Comparison of ENCODE assay signal across 19 mouse cellular contexts in the genomic region with DNA sequence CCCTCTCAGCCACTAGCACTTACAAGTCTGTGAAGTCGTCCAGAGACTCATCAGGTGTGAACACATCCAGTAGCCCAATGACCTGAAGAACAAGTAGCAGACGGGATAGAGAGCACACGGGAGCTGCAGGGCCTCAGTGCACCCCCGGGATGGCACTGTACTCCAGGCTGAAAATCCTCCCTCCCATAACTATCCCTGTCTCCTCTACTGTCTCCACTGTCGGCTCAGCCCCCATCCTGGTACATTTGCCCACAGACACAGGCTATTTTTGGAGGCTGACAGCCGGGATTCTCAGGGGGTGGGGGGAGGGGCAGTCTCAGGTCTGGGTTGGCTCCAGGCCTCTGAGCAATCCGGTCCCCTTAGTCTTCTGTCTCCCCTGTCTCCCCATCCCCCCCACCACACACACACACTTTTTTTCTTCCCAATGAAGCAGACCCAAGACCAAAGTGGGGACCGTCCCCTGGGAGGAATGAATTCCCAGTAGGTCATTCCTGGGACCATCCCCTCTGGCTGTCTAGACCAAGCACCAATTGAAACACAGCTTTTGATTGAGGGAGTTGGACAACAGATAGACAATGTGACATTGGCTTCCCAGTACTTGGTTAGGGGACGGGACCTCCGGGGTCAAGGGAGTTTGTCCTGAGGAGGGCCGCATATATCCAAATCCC. TPM values are rescaled to one million over a fixed set of nuclear protein-coding genes. Genes with fewer than 3 reads are reported as not detected.
A peak's percentile ranks its signal among the peaks of the same experiment; 100 is the strongest.
DNase-seq lines count a peak whose midpoint lies in the region; ATAC-seq and TF ChIP-seq lines count a peak whose summit lies in the region.
"Had no signal": no experiment of that assay in that cellular context is flagged by ENCODE, and none has a peak within 500 bp of the region (broad histone marks: within the 10 kb centered on the region; RNA-seq: fewer than 3 reads in every experiment).

No protein-coding gene starts in this region.

- peak overlapping the region; percentile 97 for H3K27ac ChIP-seq in cerebellum, adult 2 months (ENCODE audit: insufficient read depth, low read length)
- no peak overlapping the region for H3K27ac ChIP-seq in hindbrain, embryonic 13.5 days
- H3K27ac ChIP-seq in hindbrain, postnatal 0 days: no peak overlapping the region
- no peak overlapping the region for H3K27ac ChIP-seq in kidney, embryonic 15.5 days
- H3K27ac ChIP-seq: hindbrain, embryonic 14.5 days; limb, embryonic 12.5 days; liver, embryonic 12.5 days; neural tube, embryonic 12.5 days; stomach, postnatal 0 days had no signal

- TF ChIP-seq POLR2A in cerebellum, adult 2 months (IDR thresholded peaks at IDR 0.05; ENCODE audit: borderline replicate concordance, insufficient read depth, low read length): no peak

- ATAC-seq in hindbrain, embryonic 13.5 days (ENCODE audit: low FRiP score): no peak
- no peak for ATAC-seq in hindbrain, postnatal 0 days
- no peak for ATAC-seq in kidney, embryonic 15.5 days (replicated peaks; ENCODE audit: low FRiP score)
- ATAC-seq: CD4-positive, CD25-positive, alpha-beta regulatory T cell, adult 4 months; intestine, embryonic 16.5 days; liver, embryonic 12.5 days; Patski had no signal

- H3K4me3 ChIP-seq in cerebellum, adult 2 months (replicated peaks; ENCODE audit: insufficient read depth, low read depth, low read length): peak overlapping the region; percentile 43
- no peak overlapping the region for H3K4me3 ChIP-seq in hindbrain, embryonic 13.5 days
- no peak overlapping the region for H3K4me3 ChIP-seq in hindbrain, postnatal 0 days (ENCODE audit: low read length)
- H3K4me3 ChIP-seq in kidney, embryonic 15.5 days (replicated peaks): no peak overlapping the region
- H3K4me3 ChIP-seq: limb, embryonic 12.5 days; liver, embryonic 12.5 days; neural tube, embryonic 12.5 days had no signal

- peak overlapping the region; percentile 8; the same call in 1 of the 2 replicates for H3K9ac ChIP-seq in hindbrain, embryonic 13.5 days
- no peak overlapping the region for H3K9ac ChIP-seq in hindbrain, postnatal 0 days (replicated peaks; ENCODE audit: low read length)
- no peak overlapping the region for H3K9ac ChIP-seq in kidney, embryonic 15.5 days
- H3K9ac ChIP-seq: hindbrain, embryonic 14.5 days; limb, embryonic 12.5 days; liver, embryonic 12.5 days; neural tube, embryonic 12.5 days had no signal

- TF ChIP-seq CTCF in cerebellum, adult 2 months (IDR thresholded peaks at IDR 0.05; ENCODE audit: borderline replicate concordance, insufficient read depth, low read depth, low read length): no peak
- TF ChIP-seq CTCF in hindbrain, postnatal 0 days (IDR thresholded peaks at IDR 0.05; ENCODE audit: low read depth): no peak

- DNase-seq in cerebellum, adult 2 months: peak in 1 of 2 experiments; percentile 53
- DNase-seq in cerebellum, postnatal 4 days (ENCODE audit: low spot score in 2 of 2): no peak
- DNase-seq in heart, adult 11 months: peak; percentile 91
- DNase-seq in heart, adult 8-10 months (ENCODE audit: low spot score): no peak
- DNase-seq in hindbrain, postnatal 0 days (ENCODE audit: low spot score): no peak
- DNase-seq in heart, postnatal 4 days: peak; percentile 39
- DNase-seq: adrenal gland, postnatal 25 days; lung, adult 2 months; right cerebral cortex, postnatal 4 days had no signal

- peaks cover 2% of the 10 kb centered on the region; the same call in 1 of the 2 replicates for H3K36me3 ChIP-seq in hindbrain, embryonic 13.5 days
- H3K36me3 ChIP-seq in hindbrain, postnatal 0 days (ENCODE audit: insufficient read depth, low read length): no peaks in the 10 kb centered on the region
- no peaks in the 10 kb centered on the region for H3K36me3 ChIP-seq in kidney, embryonic 15.5 days
- H3K36me3 ChIP-seq: limb, embryonic 12.5 days; liver, embryonic 12.5 days had no signal

- H3K9me3 ChIP-seq in hindbrain, embryonic 13.5 days: no peaks in the 10 kb centered on the region
- no peaks in the 10 kb centered on the region for H3K9me3 ChIP-seq in hindbrain, postnatal 0 days (ENCODE audit: low read length)
- no peaks in the 10 kb centered on the region for H3K9me3 ChIP-seq in kidney, embryonic 15.5 days (replicated peaks)
- H3K9me3 ChIP-seq: limb, embryonic 12.5 days; liver, embryonic 12.5 days; neural tube, embryonic 12.5 days had no signal

- H3K4me2 ChIP-seq in hindbrain, embryonic 13.5 days: no peak overlapping the region
- H3K4me2 ChIP-seq in hindbrain, postnatal 0 days (ENCODE audit: low read depth, low read length): no peak overlapping the region
- H3K4me2 ChIP-seq in kidney, embryonic 15.5 days: no peak overlapping the region
- H3K4me2 ChIP-seq: hindbrain, embryonic 14.5 days; limb, embryonic 12.5 days; liver, embryonic 12.5 days; neural tube, embryonic 12.5 days had no signal

- H3K4me1 ChIP-seq in cerebellum, adult 2 months (ENCODE audit: control insufficient read depth, insufficient read depth, low read length): peaks cover 30% of the 10 kb centered on the region
- peaks cover 21% of the 10 kb centered on the region for H3K4me1 ChIP-seq in hindbrain, embryonic 13.5 days (replicated peaks)
- H3K4me1 ChIP-seq in hindbrain, postnatal 0 days (ENCODE audit: insufficient read depth, low read length): peaks cover 7% of the 10 kb centered on the region
- peaks cover 36% of the 10 kb centered on the region for H3K4me1 ChIP-seq in kidney, embryonic 15.5 days

- H3K27me3 ChIP-seq in cerebellum, adult 2 months (ENCODE audit: control insufficient read depth, insufficient read depth, low read length): no peaks in the 10 kb centered on the region
- peaks cover 22% of the 10 kb centered on the region for H3K27me3 ChIP-seq in hindbrain, embryonic 13.5 days
- H3K27me3 ChIP-seq in hindbrain, postnatal 0 days (ENCODE audit: insufficient read depth, low read length): 0 out of 2 replicates have a peak, but pooled peaks cover 4% of the 10 kb centered on the region
- H3K27me3 ChIP-seq in kidney, embryonic 15.5 days: peaks cover 37% of the 10 kb centered on the region
- H3K27me3 ChIP-seq: Patski had no signal

- 35% methylated on average over 11 of the region's 11 CpGs for WGBS in cerebellum, adult 2 months
- 73% methylated on average over 11 of the region's 11 CpGs for WGBS in hindbrain, embryonic 13.5 days
- 72% methylated on average over 11 of the region's 11 CpGs for WGBS in hindbrain, postnatal 0 days
- WGBS in kidney, embryonic 15.5 days: 66% methylated on average over 11 of the region's 11 CpGs

RNA-seq across cellular contexts. Expression of a gene that starts 3.0 kb away (rescaled TPM):
- 112 and 128 TPM in 2 replicates for polyA plus RNA-seq in cerebellum, adult 2 months (2012; rRNA removed)
- total RNA-seq in heart, adult 8-10 months (2022): 10 to 100 TPM; 21.1 to 31.4 (median 28.0) TPM
- polyA plus RNA-seq in hindbrain, embryonic 13.5 days (2015; fragmentation: Nextera tagmentation; extraction: Ambion mirVana): 5.9 and 7.1 TPM in 2 replicates
- 3.3 and 4.8 TPM in 2 replicates for total RNA-seq in hindbrain, postnatal 0 days (2014; rRNA removed)
- 2.6 and 5.1 TPM in 2 replicates for polyA plus RNA-seq in hindbrain, postnatal 0 days (2015; fragmentation: Nextera tagmentation; extraction: Ambion mirVana)
- 10 to 100 TPM; 28.8 to 28.9 TPM for total RNA-seq in heart, postnatal 4 days (2021)
- 14.8 and 16.7 TPM in 2 replicates for polyA plus RNA-seq in kidney, embryonic 15.5 days (2015; fragmentation: Nextera tagmentation; extraction: Ambion mirVana)

RNA-seq across cellular contexts. Expression of a gene that starts 9.0 kb away (rescaled TPM):
- 31.4 and 36.3 TPM in 2 replicates for polyA plus RNA-seq in cerebellum, adult 2 months (2012; rRNA removed)
- 1 to 10 TPM; 5.8 to 9.5 (median 6.9) TPM for total RNA-seq in heart, adult 8-10 months (2022)
- 24.3 and 24.5 TPM in 2 replicates for polyA plus RNA-seq in hindbrain, embryonic 13.5 days (2015; fragmentation: Nextera tagmentation; extraction: Ambion mirVana)
- total RNA-seq in hindbrain, postnatal 0 days (2014; rRNA removed): 23.5 and 27.1 TPM in 2 replicates
- polyA plus RNA-seq in hindbrain, postnatal 0 days (2015; fragmentation: Nextera tagmentation; extraction: Ambion mirVana): 19.0 and 19.8 TPM in 2 replicates
- 1 to 10 TPM; 9.0 to 9.5 TPM for total RNA-seq in heart, postnatal 4 days (2021)
- 17.8 and 19.3 TPM in 2 replicates for polyA plus RNA-seq in kidney, embryonic 15.5 days (2015; fragmentation: Nextera tagmentation; extraction: Ambion mirVana)

RNA-seq across cellular contexts. Expression of a gene that starts 11.9 kb away (rescaled TPM):
- polyA plus RNA-seq in cerebellum, adult 2 months (2012; rRNA removed): 58.1 and 64.1 TPM in 2 replicates
- 1 to 10 TPM; 1.1 to 2.8 (median 2.7) TPM for total RNA-seq in heart, adult 8-10 months (2022)
- 36.1 and 36.5 TPM in 2 replicates for polyA plus RNA-seq in hindbrain, embryonic 13.5 days (2015; fragmentation: Nextera tagmentation; extraction: Ambion mirVana)
- total RNA-seq in hindbrain, postnatal 0 days (2014; rRNA removed): 19.7 and 30.6 TPM in 2 replicates
- 15.8 and 17.8 TPM in 2 replicates for polyA plus RNA-seq in hindbrain, postnatal 0 days (2015; fragmentation: Nextera tagmentation; extraction: Ambion mirVana)
- total RNA-seq in heart, postnatal 4 days (2021): 1 to 10 TPM; 4.1 to 5.4 TPM
- polyA plus RNA-seq in kidney, embryonic 15.5 days (2015; fragmentation: Nextera tagmentation; extraction: Ambion mirVana): 15.4 and 16.5 TPM in 2 replicates

RNA-seq across cellular contexts. Expression of a gene that starts 14.6 kb away (rescaled TPM):
- polyA plus RNA-seq in cerebellum, adult 2 months (2012; rRNA removed): 77.4 and 82.1 TPM in 2 replicates
- 10 to 100 TPM in 1 of 4 experiments, 1 to 10 TPM in 3; 8.2 to 11.6 (median 9.0) TPM for total RNA-seq in heart, adult 8-10 months (2022)
- polyA plus RNA-seq in hindbrain, embryonic 13.5 days (2015; fragmentation: Nextera tagmentation; extraction: Ambion mirVana): 17.5 and 18.9 TPM in 2 replicates
- total RNA-seq in hindbrain, postnatal 0 days (2014; rRNA removed): 50.0 and 54.7 TPM in 2 replicates
- 10.6 and 11.5 TPM in 2 replicates for polyA plus RNA-seq in hindbrain, postnatal 0 days (2015; fragmentation: Nextera tagmentation; extraction: Ambion mirVana)
- 10 to 100 TPM; 15.9 to 16.1 TPM for total RNA-seq in heart, postnatal 4 days (2021)
- polyA plus RNA-seq in kidney, embryonic 15.5 days (2015; fragmentation: Nextera tagmentation; extraction: Ambion mirVana): 13.8 and 16.0 TPM in 2 replicates

RNA-seq across cellular contexts. Expression of a gene that starts 43.1 kb away (rescaled TPM):
- polyA plus RNA-seq in cerebellum, adult 2 months (2012; rRNA removed): 127 and 141 TPM in 2 replicates
- 100 to 1,000 TPM in 2 of 4 experiments, 10 to 100 TPM in 2; 92.5 to 104 (median 99.6) TPM for total RNA-seq in heart, adult 8-10 months (2022)
- polyA plus RNA-seq in hindbrain, embryonic 13.5 days (2015; fragmentation: Nextera tagmentation; extraction: Ambion mirVana): 99.2 and 104 TPM in 2 replicates
- 239 and 274 TPM in 2 replicates for total RNA-seq in hindbrain, postnatal 0 days (2014; rRNA removed)
- polyA plus RNA-seq in hindbrain, postnatal 0 days (2015; fragmentation: Nextera tagmentation; extraction: Ambion mirVana): 64.1 and 64.7 TPM in 2 replicates
- 100 to 1,000 TPM; 132 to 137 TPM for total RNA-seq in heart, postnatal 4 days (2021)
- 138 and 160 TPM in 2 replicates for polyA plus RNA-seq in kidney, embryonic 15.5 days (2015; fragmentation: Nextera tagmentation; extraction: Ambion mirVana)

Comparison
In these comparisons a context has a peak if more than half of its experiments do, and no peak if none do; other contexts are left out.
1. DNase-seq: peak in heart, adult 11 months (single experiment) and heart, postnatal 4 days (single experiment); none in cerebellum, postnatal 4 days (0 of 2), heart, adult 8-10 months (single experiment) and hindbrain, postnatal 0 days (single experiment).